Comparison of ENCODE assay signal across 22 mouse cellular contexts in genomic region chr12:31977613-31978195, GRCm38 (mm10). TPM values are rescaled to one million over a fixed set of nuclear protein-coding genes. Genes with fewer than 3 reads are reported as not detected.
A peak's percentile ranks its signal among the peaks of the same experiment; 100 is the strongest.
DNase-seq lines count a peak whose midpoint lies in the region; ATAC-seq and TF ChIP-seq lines count a peak whose summit lies in the region.
"Had no signal": no experiment of that assay in that cellular context is flagged by ENCODE, and none has a peak within 500 bp of the region (broad histone marks: within the 10 kb centered on the region; RNA-seq: fewer than 3 reads in every experiment).

No protein-coding gene starts in this region.

- no peak overlapping the region for H3K4me3 ChIP-seq in limb, embryonic 14.5 days (replicated peaks; ENCODE audit: low read length)
- H3K4me3 ChIP-seq in limb, embryonic 10.5 days = no peak overlapping the region
- H3K4me3 ChIP-seq: embryonic facial prominence, embryonic 15.5 days; erythroblast, embryonic 14.5 days; forebrain, embryonic 10.5 days; heart, adult 2 months; heart, embryonic 13.5 days; hindbrain, embryonic 12.5 days; intestine, embryonic 15.5 days had no signal

- no peaks in the 10 kb centered on the region for H3K27me3 ChIP-seq in limb, embryonic 14.5 days (ENCODE audit: control insufficient read depth, insufficient read depth, low read length)
- H3K27me3 ChIP-seq in limb, embryonic 10.5 days (ENCODE audit: low read depth, poor library complexity, severe bottlenecking) = no peaks in the 10 kb centered on the region
- H3K27me3 ChIP-seq: embryonic facial prominence, embryonic 15.5 days; hindbrain, embryonic 12.5 days; intestine, embryonic 15.5 days had no signal

- H3K27ac ChIP-seq in limb, embryonic 14.5 days (replicated peaks; ENCODE audit: low read depth, low read length) = no peak overlapping the region
- no peak overlapping the region for H3K27ac ChIP-seq in limb, embryonic 10.5 days
- H3K27ac ChIP-seq: embryonic facial prominence, embryonic 15.5 days; forebrain, embryonic 10.5 days; heart, adult 2 months; heart, embryonic 13.5 days; hindbrain, embryonic 12.5 days; intestine, embryonic 15.5 days had no signal

- TF ChIP-seq POLR2A in limb, embryonic 14.5 days (IDR thresholded peaks at IDR 0.05; ENCODE audit: borderline replicate concordance, extremely low read depth, insufficient read depth, insufficient read length) = no peak
- TF ChIP-seq POLR2A in brain, embryonic 14.5 days (IDR thresholded peaks at IDR 0.05; ENCODE audit: borderline replicate concordance, extremely low read depth, insufficient read depth, insufficient read length, poor library complexity, severe bottlenecking) = no peak

- no peak for TF ChIP-seq CTCF in brain, embryonic 14.5 days (IDR thresholded peaks at IDR 0.05; ENCODE audit: borderline replicate concordance, extremely low read depth, insufficient read depth, insufficient read length)

- ATAC-seq in frontal cortex, adult (ENCODE audit: low TSS enrichment) = peak; percentile 77
- 0 out of 2 replicates have a peak, but pooled peaks have one; percentile 27 for ATAC-seq in limb, embryonic 14.5 days (ENCODE audit: low FRiP score, low read depth)
- ATAC-seq: forebrain, embryonic 14.5 days; intestine, embryonic 15.5 days had no signal

- 68% methylated on average over 12 of the region's 12 CpGs for WGBS in limb, embryonic 14.5 days
- 82% methylated on average over 12 of the region's 12 CpGs for WGBS in limb, embryonic 10.5 days

- no peaks in the 10 kb centered on the region for H3K9me3 ChIP-seq in limb, embryonic 14.5 days (ENCODE audit: control insufficient read depth, low read length)
- no peaks in the 10 kb centered on the region for H3K9me3 ChIP-seq in limb, embryonic 10.5 days (replicated peaks)
- H3K9me3 ChIP-seq: embryonic facial prominence, embryonic 15.5 days; forebrain, embryonic 10.5 days; heart, embryonic 13.5 days; hindbrain, embryonic 12.5 days; intestine, embryonic 15.5 days had no signal

- H3K4me1 ChIP-seq in limb, embryonic 14.5 days (ENCODE audit: control insufficient read depth, insufficient read depth, low read length) = no peaks in the 10 kb centered on the region
- no peaks in the 10 kb centered on the region for H3K4me1 ChIP-seq in limb, embryonic 10.5 days

- no peak overlapping the region for H3K4me2 ChIP-seq in limb, embryonic 14.5 days (replicated peaks; ENCODE audit: low read depth, low read length, severe bottlenecking)
- H3K4me2 ChIP-seq: embryonic facial prominence, embryonic 15.5 days; heart, embryonic 13.5 days; hindbrain, embryonic 12.5 days; intestine, embryonic 15.5 days had no signal

- no peak overlapping the region for H3K9ac ChIP-seq in limb, embryonic 14.5 days (ENCODE audit: low read depth, low read length, severe bottlenecking)
- H3K9ac ChIP-seq: embryonic facial prominence, embryonic 15.5 days; heart, embryonic 13.5 days; hindbrain, embryonic 12.5 days; intestine, embryonic 15.5 days had no signal

- DNase-seq in frontal cortex, postnatal 14 days (ENCODE audit: low spot score in 2 of 2) = no peak
- DNase-seq in limb, embryonic 14.5 days (ENCODE audit: low spot score) = no peak
- DNase-seq in limb, embryonic 10.5 days (ENCODE audit: low spot score) = no peak
- peak; percentile 22 for DNase-seq in brain, embryonic 14.5 days (ENCODE audit: low read depth)
- no peak for DNase-seq in urinary bladder, postnatal 10 days (ENCODE audit: low spot score)
- DNase-seq: adrenal gland, adult 8-10 months; adrenal gland, postnatal 36 days; cerebellum, adult 11-12 months; cerebellum, adult 9-11 months; cerebellum, postnatal 36 days; gastrocnemius, postnatal 10 days; heart, adult 2 months; heart, postnatal 4 days; kidney, adult 18-20 months had no signal

- H3K36me3 ChIP-seq in limb, embryonic 14.5 days (ENCODE audit: control insufficient read depth, insufficient read depth, low read length) = no peaks in the 10 kb centered on the region
- no peaks in the 10 kb centered on the region for H3K36me3 ChIP-seq in limb, embryonic 10.5 days
- H3K36me3 ChIP-seq: embryonic facial prominence, embryonic 15.5 days; forebrain, embryonic 10.5 days; heart, embryonic 13.5 days; hindbrain, embryonic 12.5 days; intestine, embryonic 15.5 days had no signal

RNA-seq across cellular contexts. Expression of gene Hbp1, which starts 27.4 kb away (rescaled TPM):
- polyA plus RNA-seq in limb, embryonic 14.5 days (2012; rRNA removed) = 102 and 122 TPM in 2 replicates
- polyA plus RNA-seq in limb, embryonic 14.5 days (2014; fragmentation: Nextera tagmentation; extraction: Ambion mirVana) = 142 and 157 TPM in 2 replicates
- polyA plus RNA-seq in limb, embryonic 10.5 days (2016; fragmentation: Nextera tagmentation; extraction: Ambion mirVana) = 84.4 and 110 TPM in 2 replicates
- polyA plus RNA-seq in brain, embryonic 14.5 days (2012; rRNA removed) = 54.3 and 85.8 TPM in 2 replicates
